In the genomic region with DNA sequence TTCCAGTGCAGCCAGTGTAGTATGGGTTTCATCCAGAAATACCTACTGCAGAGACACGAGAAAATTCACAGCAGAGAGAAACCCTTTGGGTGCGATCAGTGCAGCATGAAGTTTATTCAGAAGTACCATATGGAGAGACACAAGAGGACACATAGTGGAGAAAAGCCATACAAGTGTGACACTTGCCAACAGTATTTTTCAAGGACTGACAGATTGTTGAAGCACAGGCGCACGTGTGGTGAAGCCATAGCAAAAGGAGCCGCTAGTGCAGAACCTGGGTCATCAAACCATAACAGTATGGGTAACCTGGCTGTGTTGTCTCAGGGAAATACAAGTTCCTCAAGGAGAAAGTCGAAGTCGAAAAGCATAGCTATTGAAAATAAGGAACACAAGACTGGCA, we compare ENCODE assay signal across 8 mouse cellular contexts. TPM values are rescaled to one million over a fixed set of nuclear protein-coding genes. Genes with fewer than 3 reads are reported as not detected.
DNase-seq lines count a peak whose midpoint lies in the region; ATAC-seq and TF ChIP-seq lines count a peak whose summit lies in the region.

No protein-coding gene starts in this region.

- H3K9me3 ChIP-seq in kidney, postnatal 0 days (replicated peaks; ENCODE audit: low read length) = no peaks in the 10 kb centered on the region
- H3K9me3 ChIP-seq in embryonic facial prominence, embryonic 10.5 days = no peaks in the 10 kb centered on the region
- H3K9me3 ChIP-seq in hindbrain, postnatal 0 days (ENCODE audit: low read length) = no peaks in the 10 kb centered on the region

- no peak overlapping the region for H3K27ac ChIP-seq in kidney, postnatal 0 days
- no peak overlapping the region for H3K27ac ChIP-seq in embryonic facial prominence, embryonic 10.5 days (replicated peaks)
- peak overlapping the region; percentile 98; the same call in 1 of the 2 replicates for H3K27ac ChIP-seq in hindbrain, postnatal 0 days

- WGBS in kidney, postnatal 0 days = 67% methylated on average over 7 of the region's 7 CpGs
- 91% methylated on average over 7 of the region's 7 CpGs for WGBS in embryonic facial prominence, embryonic 10.5 days
- 80% methylated on average over 7 of the region's 7 CpGs for WGBS in hindbrain, postnatal 0 days

- H3K36me3 ChIP-seq in kidney, postnatal 0 days (ENCODE audit: insufficient read depth, low read length) = peaks cover 10% of the 10 kb centered on the region; the same call in 1 of the 2 replicates
- H3K36me3 ChIP-seq in embryonic facial prominence, embryonic 10.5 days (replicated peaks) = peaks cover 56% of the 10 kb centered on the region
- peaks cover 8% of the 10 kb centered on the region; the same call in 1 of the 2 replicates for H3K36me3 ChIP-seq in hindbrain, postnatal 0 days (ENCODE audit: insufficient read depth, low read length)

- no peaks in the 10 kb centered on the region for H3K27me3 ChIP-seq in kidney, postnatal 0 days (ENCODE audit: insufficient read depth, low read length)
- H3K27me3 ChIP-seq in embryonic facial prominence, embryonic 10.5 days (replicated peaks; ENCODE audit: low read depth, poor library complexity, severe bottlenecking) = no peaks in the 10 kb centered on the region
- no peaks in the 10 kb centered on the region for H3K27me3 ChIP-seq in hindbrain, postnatal 0 days (ENCODE audit: insufficient read depth, low read length)

- DNase-seq in kidney, postnatal 0 days (ENCODE audit: low spot score) = no peak
- DNase-seq in kidney, adult 18-20 months = no peak
- no peak for DNase-seq in embryonic facial prominence, embryonic 10.5 days (ENCODE audit: low spot score)
- no peak for DNase-seq in hindbrain, postnatal 0 days (ENCODE audit: low spot score)
- peak; percentile 45 for DNase-seq in naive thymus-derived CD4-positive, alpha-beta T cell, adult 2 months (ENCODE audit: low read depth)
- DNase-seq in frontal cortex, postnatal 36 days (ENCODE audit: low spot score in 2 of 2) = no peak
- DNase-seq in thymus, postnatal 4 days = no peak
- no peak for DNase-seq in cerebellum, postnatal 36 days

- peak overlapping the region; percentile 94 for H3K4me3 ChIP-seq in kidney, postnatal 0 days (replicated peaks; ENCODE audit: low read depth, low read length)
- H3K4me3 ChIP-seq in embryonic facial prominence, embryonic 10.5 days = peak overlapping the region; percentile 98
- peak overlapping the region; percentile 89 for H3K4me3 ChIP-seq in hindbrain, postnatal 0 days (ENCODE audit: low read length)

- ATAC-seq in kidney, postnatal 0 days (replicated peaks; ENCODE audit: low FRiP score, low read depth) = no peak
- no peak for ATAC-seq in hindbrain, postnatal 0 days

- peaks cover 23% of the 10 kb centered on the region for H3K4me1 ChIP-seq in kidney, postnatal 0 days (replicated peaks; ENCODE audit: insufficient read depth, low read length)
- peaks cover 44% of the 10 kb centered on the region for H3K4me1 ChIP-seq in embryonic facial prominence, embryonic 10.5 days
- H3K4me1 ChIP-seq in hindbrain, postnatal 0 days (ENCODE audit: insufficient read depth, low read length) = peaks cover 29% of the 10 kb centered on the region

- H3K9ac ChIP-seq in kidney, postnatal 0 days (ENCODE audit: low read depth, low read length) = peak overlapping the region; percentile 90; the same call in 1 of the 2 replicates
- H3K9ac ChIP-seq in hindbrain, postnatal 0 days (replicated peaks; ENCODE audit: low read length) = peak overlapping the region; percentile 98; the same call in 1 of the 2 replicates

- TF ChIP-seq CTCF in kidney, postnatal 0 days (IDR thresholded peaks at IDR 0.05; ENCODE audit: low read depth) = no peak
- no peak for TF ChIP-seq CTCF in hindbrain, postnatal 0 days (IDR thresholded peaks at IDR 0.05; ENCODE audit: low read depth)

- peak overlapping the region; percentile 80 for H3K4me2 ChIP-seq in kidney, postnatal 0 days (ENCODE audit: low read length)
- H3K4me2 ChIP-seq in hindbrain, postnatal 0 days (ENCODE audit: low read depth, low read length) = peak overlapping the region; percentile 75

RNA-seq across cellular contexts. Expression of a gene that starts 1.4 kb away (rescaled TPM):
- 18.3 and 19.0 TPM in 2 replicates for polyA plus RNA-seq in kidney, postnatal 0 days (2015; fragmentation: Nextera tagmentation; extraction: Ambion mirVana)
- 32.8 and 33.0 TPM in 2 replicates for polyA plus RNA-seq in embryonic facial prominence, embryonic 10.5 days (2016; fragmentation: Nextera tagmentation; extraction: Ambion mirVana)
- total RNA-seq in hindbrain, postnatal 0 days (2014; rRNA removed) = 22.3 and 25.7 TPM in 2 replicates
- polyA plus RNA-seq in hindbrain, postnatal 0 days (2015; fragmentation: Nextera tagmentation; extraction: Ambion mirVana) = 17.2 and 19.5 TPM in 2 replicates
